Mouse (Mus musculus) cerebellum, postnatal 4 days (tissue): ENCODE measurements around the gene Snx15.

ENCODE experiments used
- DNase-seq, 2 experiments: peaks; one replicate each; pipeline ENCODE4 v3.0.0; 2022; ENCODE audit warnings: low spot score in 2 of 2, mixed read lengths in 1 of 2

Snx15 gene

DNA sequence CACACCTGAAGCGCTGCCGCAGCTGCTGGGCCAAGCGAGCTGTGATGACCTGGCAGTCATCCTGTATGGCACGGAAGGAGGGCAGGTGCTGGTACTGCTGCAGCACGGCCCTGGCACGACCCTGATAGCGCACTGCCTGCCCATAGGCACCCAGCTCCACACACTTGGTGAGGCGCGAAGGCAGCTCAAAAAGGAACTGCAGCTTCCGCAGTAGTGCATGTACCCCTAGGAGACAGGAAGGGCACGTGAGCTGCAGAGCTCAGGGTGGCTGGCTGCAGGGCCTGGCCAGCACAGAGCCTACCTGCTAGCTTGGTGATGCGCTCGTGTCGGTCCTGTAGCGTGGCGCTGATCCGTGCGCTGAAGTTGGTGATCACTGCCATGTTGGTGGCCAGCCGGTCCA is 56.8 kb downstream of the Snx15 start:
- no peak for DNase-seq

DNA sequence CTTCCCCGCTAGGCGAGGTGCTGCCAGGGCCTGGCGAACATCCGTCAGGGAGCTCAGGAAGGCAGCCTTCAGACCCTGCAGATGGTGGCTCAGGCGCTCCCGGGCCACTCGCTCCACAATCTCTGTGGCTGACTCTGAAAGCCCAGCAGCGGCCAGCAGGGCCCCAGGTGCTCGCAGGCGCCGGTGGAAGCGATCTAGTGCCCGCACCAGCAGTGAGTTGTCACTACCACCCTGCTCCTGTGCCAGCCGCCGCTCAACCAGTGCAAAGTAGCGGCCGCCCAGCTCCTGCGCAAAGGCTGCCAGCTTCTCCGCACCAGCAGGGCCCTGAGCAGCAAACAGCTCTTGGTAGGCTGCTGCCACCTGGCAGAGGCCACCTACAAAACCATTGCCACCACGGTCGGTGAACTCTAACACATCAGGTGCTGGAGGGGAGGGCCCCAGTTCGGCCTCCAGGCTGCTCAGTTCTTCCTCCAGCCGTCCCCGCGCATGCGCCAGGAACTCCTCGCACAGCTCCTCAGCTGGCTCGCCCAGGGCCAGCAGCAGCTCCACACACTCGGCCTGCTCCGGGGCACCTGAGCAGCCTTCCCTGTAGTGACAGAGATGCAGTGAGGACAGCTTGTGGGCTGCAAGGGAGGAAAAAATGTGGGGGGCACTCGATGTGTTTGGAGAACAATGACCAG is 57.4 kb downstream of the Snx15 start:
- DNase-seq = no peak

DNA sequence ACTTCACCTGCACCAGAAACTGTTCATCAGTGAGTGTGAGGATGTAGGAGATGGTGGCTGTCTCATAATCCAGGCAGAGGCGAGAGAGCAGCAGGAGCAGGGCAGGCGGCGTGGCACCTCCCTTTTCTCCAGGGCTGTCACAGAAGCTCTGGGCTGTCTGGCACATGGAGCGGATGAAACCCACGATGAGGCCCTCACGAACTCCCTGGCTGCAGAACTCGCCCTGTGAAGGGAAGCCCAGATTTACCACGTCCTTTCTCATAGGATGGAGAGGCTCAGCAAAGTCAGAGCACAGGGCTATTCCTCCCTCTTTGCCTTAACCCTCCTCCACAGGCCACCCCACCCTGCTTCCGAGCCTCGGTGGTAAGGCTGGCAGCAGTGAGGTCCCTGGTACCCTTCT is 58.3 kb downstream of the Snx15 start:
- DNase-seq = no peak
